ENCODE assay signal across 9 mouse cellular contexts in genomic region chr9:22557467-22557866, GRCm38 (mm10).
DNase-seq lines count a peak whose midpoint lies in the region; ATAC-seq lines count a peak whose summit lies in the region.
"Had no signal": no experiment of that assay in that cellular context is flagged by ENCODE, and none has a peak within 500 bp of the region (broad histone marks: within the 10 kb centered on the region; RNA-seq: fewer than 3 reads in every experiment).

No protein-coding gene starts in this region.

- 0 out of 2 replicates have a peak, but pooled peaks cover 2% of the 10 kb centered on the region for H3K4me1 ChIP-seq in embryonic facial prominence, embryonic 14.5 days (ENCODE audit: control insufficient read depth, insufficient read depth, low read length)
- H3K4me1 ChIP-seq: limb, embryonic 12.5 days had no signal

- ATAC-seq in embryonic facial prominence, embryonic 14.5 days (ENCODE audit: low read depth): no peak

- H3K27me3 ChIP-seq in embryonic facial prominence, embryonic 14.5 days (replicated peaks; ENCODE audit: control insufficient read depth, insufficient read depth, low read length): no peaks in the 10 kb centered on the region
- H3K27me3 ChIP-seq: limb, embryonic 12.5 days had no signal

- H3K4me2 ChIP-seq in embryonic facial prominence, embryonic 14.5 days (ENCODE audit: low read depth, low read length): no peak overlapping the region
- H3K4me2 ChIP-seq: limb, embryonic 12.5 days had no signal

- H3K27ac ChIP-seq in embryonic facial prominence, embryonic 14.5 days (replicated peaks; ENCODE audit: low read depth, low read length): no peak overlapping the region
- H3K27ac ChIP-seq: limb, embryonic 12.5 days had no signal

- H3K9me3 ChIP-seq in embryonic facial prominence, embryonic 14.5 days (ENCODE audit: control insufficient read depth, low read length): no peaks in the 10 kb centered on the region
- H3K9me3 ChIP-seq: limb, embryonic 12.5 days had no signal

- H3K36me3 ChIP-seq in embryonic facial prominence, embryonic 14.5 days (ENCODE audit: control insufficient read depth, insufficient read depth, low read length): no peaks in the 10 kb centered on the region
- H3K36me3 ChIP-seq: limb, embryonic 12.5 days had no signal

- 58% methylated on average over 13 of the region's 13 CpGs for WGBS in embryonic facial prominence, embryonic 14.5 days

- H3K9ac ChIP-seq in embryonic facial prominence, embryonic 14.5 days (ENCODE audit: low read depth, low read length): no peak overlapping the region
- H3K9ac ChIP-seq: limb, embryonic 12.5 days had no signal

- no peak overlapping the region for H3K4me3 ChIP-seq in embryonic facial prominence, embryonic 14.5 days (ENCODE audit: low read depth, low read length)
- H3K4me3 ChIP-seq: limb, embryonic 12.5 days had no signal

- DNase-seq in ES-CJ7 (ENCODE audit: low read depth, low spot score): peak; percentile 86
- peak; percentile 80 to 81 for DNase-seq in adrenal gland, postnatal 36 days
- DNase-seq in embryonic facial prominence, embryonic 14.5 days (ENCODE audit: low spot score): peak; percentile 35
- peak; percentile 68 for DNase-seq in heart, postnatal 4 days
- peak; percentile 49 to 79 for DNase-seq in layer of hippocampus, adult 8-10 months (ENCODE audit: low spot score in 2 of 2)
- DNase-seq in lung, postnatal 36 days: peak; percentile 76
- DNase-seq in right cerebral cortex, postnatal 10 days (ENCODE audit: low spot score in 2 of 2): peak; percentile 60 to 78
- DNase-seq in urinary bladder, postnatal 36 days (ENCODE audit: low spot score in 2 of 2): peak; percentile 32 to 69

Comparison
In these comparisons a context has a peak if more than half of its experiments do, and no peak if none do; other contexts are left out.
1. DNase-seq: peak in every context shown above with its lines; median percentile 86 in ES-CJ7; 80 in adrenal gland, postnatal 36 days; 76 in lung, postnatal 36 days; 69 in right cerebral cortex, postnatal 10 days; 68 in heart, postnatal 4 days; 64 in layer of hippocampus, adult 8-10 months; 50 in urinary bladder, postnatal 36 days; 35 in embryonic facial prominence, embryonic 14.5 days.